Mouse (Mus musculus): ENCODE data around the gene Hps1. TPM values are rescaled to one million over a fixed set of nuclear protein-coding genes. Genes with fewer than 3 reads are reported as not detected.
A peak's percentile ranks its signal among the peaks of the same experiment; 100 is the strongest.

The Hps1 gene
- polyA plus RNA-seq, 1 experiment from 2014 or later: 44.1 TPM

DNA sequence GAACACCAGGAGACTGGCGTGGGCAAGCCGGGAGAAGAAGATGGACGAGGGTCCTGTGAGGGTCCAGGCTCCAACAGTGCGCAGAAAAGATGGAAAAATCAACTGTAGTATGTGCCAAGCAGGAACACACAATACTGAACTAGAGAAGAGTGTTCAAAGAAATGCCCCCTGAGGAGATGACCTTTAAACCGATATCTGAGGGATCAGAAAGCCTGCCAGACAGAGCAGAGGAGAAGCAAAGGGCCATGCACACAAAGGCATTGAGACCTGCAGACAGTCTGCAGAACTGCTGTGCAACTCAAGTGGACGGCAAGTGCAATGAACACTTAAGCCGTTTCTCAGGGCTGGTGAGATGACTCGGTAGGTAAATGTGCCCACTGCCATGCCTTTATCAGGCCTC, 12.4 kb downstream of the Hps1 start:
- H3K27me3 ChIP-seq: no peaks in the 10 kb centered on the region
- no peak for TF ChIP-seq CTCF (IDR thresholded peaks at IDR 0.05)
- DNase-seq (ENCODE audit: low read depth, low spot score) (no peak), ATAC-seq (no peak)
- in situ Hi-C loops (cut with MboI; ENCODE audit: low pct_unique_long_range_greater_than_20kb): no loop called here
- CTCF ChIA-PET: no interaction called here
- POLR2A ChIA-PET: no interaction called here

GRCm38 (mm10) chr19:42764398-42764797, 15.4 kb downstream of the Hps1 start:
- in situ Hi-C loops (cut with MboI; ENCODE audit: low pct_unique_long_range_greater_than_20kb): no loop called here
- H3K27me3 ChIP-seq: no peaks in the 10 kb centered on the region
- ATAC-seq (peak; percentile 44), DNase-seq (ENCODE audit: low read depth, low spot score) (no peak)
- ChIA-PET POLR2A (interaction anchor here (1.2 kb wide), 1 partner anchor 454 kb away, joined by 3 read pairs; no protein-coding TSS in a partner anchor), CTCF (interaction anchor here (1.1 kb wide), 1 partner anchor 15 kb away, joined by 3 read pairs; the partner anchor contains the start of gene Hps1)
- no peak for TF ChIP-seq CTCF (IDR thresholded peaks at IDR 0.05)

DNA sequence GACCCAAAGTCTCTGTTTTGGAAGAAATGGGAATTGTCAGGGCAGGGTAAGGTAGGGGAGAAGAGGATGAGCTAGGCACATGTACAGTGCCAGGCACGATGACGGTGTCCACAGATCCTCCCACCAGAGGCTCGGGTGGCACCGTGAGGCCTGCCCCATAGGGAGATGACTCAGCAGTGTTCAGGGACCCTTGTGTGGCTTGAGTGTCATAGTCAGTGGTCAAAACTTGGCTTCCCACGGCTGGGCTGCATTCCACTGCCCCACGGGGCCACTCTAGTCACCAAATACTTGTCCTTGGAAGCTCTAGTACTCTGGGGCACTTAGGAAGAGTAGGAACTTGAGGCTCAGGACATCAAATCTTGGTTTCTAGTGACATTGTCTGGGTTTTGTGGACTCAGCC, 23.1 kb downstream of the Hps1 start:
- ATAC-seq (no peak), DNase-seq (ENCODE audit: low read depth, low spot score) (no peak)
- H3K27me3 ChIP-seq: no peaks in the 10 kb centered on the region
- ChIA-PET CTCF (no interaction called here), POLR2A (no interaction called here)
- TF ChIP-seq CTCF (IDR thresholded peaks at IDR 0.05): no peak
- in situ Hi-C loops (cut with MboI; ENCODE audit: low pct_unique_long_range_greater_than_20kb): no loop called here

DNA sequence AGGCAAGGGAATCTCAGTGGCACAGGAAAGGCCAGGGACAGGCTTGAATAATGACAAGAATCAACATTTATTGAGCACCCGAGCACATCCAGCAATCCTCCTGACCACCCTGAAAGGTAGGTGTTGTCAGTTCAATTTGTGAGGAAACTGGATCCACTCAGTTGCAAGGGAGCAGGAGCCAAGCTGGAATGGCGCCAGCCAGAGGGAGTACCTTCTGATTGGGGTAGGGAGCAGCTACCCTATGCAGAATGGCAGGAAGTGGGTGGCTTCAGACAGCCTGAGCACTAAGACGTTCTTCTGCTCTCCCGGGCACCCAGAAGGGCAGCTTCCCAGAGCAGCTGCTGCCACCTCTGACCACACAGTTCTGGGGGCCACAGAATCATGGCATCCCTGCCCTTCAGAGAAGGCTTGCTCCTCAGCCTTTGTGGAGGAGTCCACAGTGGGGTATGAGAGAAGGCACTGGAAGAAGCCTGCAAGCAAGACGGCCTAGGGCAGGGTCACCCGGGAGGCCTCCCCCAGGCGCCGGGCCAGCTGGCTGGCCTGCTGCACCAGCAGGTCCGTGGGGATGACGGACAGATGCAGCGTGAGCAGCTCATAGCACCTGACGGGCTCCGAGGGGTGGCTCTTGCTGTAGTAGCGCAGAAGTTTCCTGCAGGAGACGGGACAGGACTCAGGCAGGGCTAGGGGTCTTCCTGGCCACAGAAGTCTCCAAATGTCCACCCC, 24.5 kb downstream of the Hps1 start:
- TF ChIP-seq CTCF (IDR thresholded peaks at IDR 0.05): no peak
- in situ Hi-C loops (cut with MboI; ENCODE audit: low pct_unique_long_range_greater_than_20kb): no loop called here
- ChIA-PET CTCF (interaction anchor here (1.4 kb wide), 1 partner anchor 11 kb away, joined by 4 read pairs; no protein-coding TSS in a partner anchor), POLR2A (no interaction called here)
- ATAC-seq (no peak), DNase-seq (ENCODE audit: low read depth, low spot score) (no peak)
- H3K27me3 ChIP-seq: no peaks in the 10 kb centered on the region

GRCm38 (mm10) chr19:42753141-42753917, 26.4 kb downstream of the Hps1 start:
- peak; percentile 4 for ATAC-seq
- TF ChIP-seq CTCF (IDR thresholded peaks at IDR 0.05): no peak
- no peak for DNase-seq (ENCODE audit: low read depth, low spot score)
- ChIA-PET CTCF (interaction anchor here (1.0 to 1.2 kb wide), 2 partner anchors 9 to 21 kb away, joined by 3 read pairs; no protein-coding TSS in a partner anchor), POLR2A (interaction anchor here (0.6 to 1.5 kb wide), 2 partner anchors 10 to 723 kb away, joined by 4 read pairs; no protein-coding TSS in a partner anchor)
- no peaks in the 10 kb centered on the region for H3K27me3 ChIP-seq
- in situ Hi-C loops (cut with MboI; ENCODE audit: low pct_unique_long_range_greater_than_20kb): no loop called here

DNA sequence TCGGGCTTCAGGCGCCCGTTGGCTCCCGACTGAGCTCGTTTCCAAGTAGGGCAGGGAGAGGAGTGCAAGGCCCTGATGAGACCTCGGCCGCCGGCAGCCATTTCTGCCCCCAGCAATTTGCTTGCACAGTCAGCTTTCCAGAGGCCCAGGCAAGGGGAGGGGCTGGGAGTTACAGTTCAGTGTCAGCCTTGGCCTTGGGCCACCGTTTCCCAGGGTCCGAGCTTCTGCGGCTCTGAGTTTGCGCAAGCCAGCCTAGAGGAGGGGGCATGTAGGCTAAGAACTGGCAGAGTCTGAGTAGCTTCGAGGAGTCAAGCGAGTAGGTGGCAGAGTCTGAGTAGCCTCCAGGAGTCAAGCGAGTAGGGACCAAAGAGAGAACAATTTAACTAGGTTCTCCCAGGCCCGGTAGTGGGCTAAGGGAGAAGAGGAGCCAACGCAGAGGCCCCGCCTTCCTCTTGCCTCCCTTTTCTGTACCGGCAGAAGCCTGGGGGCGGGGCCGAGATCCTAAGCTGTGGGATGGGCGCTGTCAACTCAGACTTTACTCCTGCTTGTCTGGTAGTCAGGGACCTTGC, 27.3 kb downstream of the Hps1 start, which contains the start of gene Pyroxd2:
TSS of gene Pyroxd2 (minus strand) at position 413 of the 569 bp plus-strand sequence.
- ATAC-seq (peak; percentile 12), DNase-seq (ENCODE audit: low read depth, low spot score) (no peak)
- ChIA-PET CTCF (interaction anchor here (1.0 to 1.2 kb wide), 2 partner anchors 8 to 22 kb away, joined by 3 read pairs; no protein-coding TSS in a partner anchor), POLR2A (interaction anchor here (1.5 kb wide), 1 partner anchor 11 kb away, joined by 4 read pairs; no protein-coding TSS in a partner anchor)
- H3K27me3 ChIP-seq: no peaks in the 10 kb centered on the region
- no peak for TF ChIP-seq CTCF (IDR thresholded peaks at IDR 0.05)
- in situ Hi-C loops (cut with MboI; ENCODE audit: low pct_unique_long_range_greater_than_20kb): no loop called here

DNA sequence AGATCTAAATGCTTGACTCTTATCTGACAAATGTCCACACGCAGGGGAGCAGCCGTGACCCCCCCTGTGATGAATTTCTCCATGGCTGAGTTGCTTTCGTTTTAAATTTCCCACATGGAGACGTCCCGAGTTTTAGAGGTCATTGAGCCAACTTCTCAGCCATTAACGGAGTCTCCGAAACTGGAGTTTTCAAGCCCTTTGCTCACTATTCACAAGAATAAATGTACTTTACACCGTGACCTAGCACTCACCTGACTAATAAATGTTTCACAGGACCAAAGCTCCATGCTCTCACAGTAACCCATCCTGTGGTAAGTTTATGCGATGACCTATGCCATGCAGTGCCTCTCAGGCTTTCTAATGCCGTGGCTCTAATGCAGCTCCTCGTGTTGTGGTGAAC, 29.6 kb downstream of the Hps1 start:
- ChIA-PET POLR2A (no interaction called here), CTCF (interaction anchor here (0.8 kb wide), 1 partner anchor 434 kb away, joined by 3 read pairs; no protein-coding TSS in a partner anchor)
- in situ Hi-C loops (cut with MboI; ENCODE audit: low pct_unique_long_range_greater_than_20kb): no loop called here
- no peak for DNase-seq (ENCODE audit: low read depth, low spot score)
- no peak for ATAC-seq
- no peaks in the 10 kb centered on the region for H3K27me3 ChIP-seq
- TF ChIP-seq CTCF (IDR thresholded peaks at IDR 0.05): no peak

GRCm38 (mm10) chr19:42746702-42747101, 33.1 kb downstream of the Hps1 start:
- no peak for TF ChIP-seq CTCF (IDR thresholded peaks at IDR 0.05)
- CTCF ChIA-PET: no interaction called here
- ATAC-seq (no peak), DNase-seq (ENCODE audit: low read depth, low spot score) (no peak)
- POLR2A ChIA-PET: no interaction called here
- in situ Hi-C loops (cut with MboI; ENCODE audit: low pct_unique_long_range_greater_than_20kb): loop anchor here (5.0 to 10.0 kb wide), 2 partner anchors 154 to 432 kb away; no protein-coding TSS in a partner anchor
- no peaks in the 10 kb centered on the region for H3K27me3 ChIP-seq

GRCm38 (mm10) chr19:42745869-42746224, 33.9 kb downstream of the Hps1 start:
- in situ Hi-C loops (cut with MboI; ENCODE audit: low pct_unique_long_range_greater_than_20kb): loop anchor here (5.0 to 10.0 kb wide), 2 partner anchors 154 to 431 kb away; no protein-coding TSS in a partner anchor
- DNase-seq (ENCODE audit: low read depth, low spot score): no peak
- H3K27me3 ChIP-seq: no peaks in the 10 kb centered on the region
- ChIA-PET CTCF (interaction anchor here (1.2 kb wide), 1 partner anchor 430 kb away, joined by 3 read pairs; no protein-coding TSS in a partner anchor), POLR2A (no interaction called here)
- TF ChIP-seq CTCF (IDR thresholded peaks at IDR 0.05): no peak
- no peak for ATAC-seq

All from Patski (cell line).